Mouse (Mus musculus): ENCODE measurements around the gene Bnc2. TPM values are rescaled to one million over a fixed set of nuclear protein-coding genes. Genes with fewer than 3 reads are reported as not detected.

The Bnc2 gene
- polyA plus RNA-seq, 1 experiment from 2014 or later = 34.6 TPM

GRCm38 (mm10) chr4:84469400-84469799 lies 205.7 kb downstream of the Bnc2 start:
- Histone ChIP-seq H3K9me3 (ENCODE audit: control insufficient read depth, low read length) (no peaks in the 10 kb centered on the region), H3K36me3 (ENCODE audit: control insufficient read depth, insufficient read depth, low read length) (no peaks in the 10 kb centered on the region), H3K27ac (replicated peaks; ENCODE audit: low read depth, low read length) (no peak overlapping the region), H3K9ac (replicated peaks; ENCODE audit: low read length) (no peak overlapping the region), H3K4me2 (ENCODE audit: low read length) (no peak overlapping the region), H3K27me3 (ENCODE audit: control insufficient read depth, insufficient read depth, low read length) (no peaks in the 10 kb centered on the region), H3K4me1 (ENCODE audit: control insufficient read depth, insufficient read depth, low read length) (no peaks in the 10 kb centered on the region; the same call in 1 of the 2 replicates), H3K4me3 (replicated peaks; ENCODE audit: low read depth, low read length) (no peak overlapping the region)
- DNase-seq = no peak
- WGBS = 87% methylated on average over 4 of the region's 4 CpGs
- no peak for ATAC-seq (ENCODE audit: low FRiP score, low TSS enrichment)

- no peak for ATAC-seq (ENCODE audit: low FRiP score, low TSS enrichment)
- H3K4me2 ChIP-seq (ENCODE audit: low read length) = no peak overlapping the region
- H3K4me3 ChIP-seq (replicated peaks; ENCODE audit: low read depth, low read length) = no peak overlapping the region
- H3K36me3 ChIP-seq (ENCODE audit: control insufficient read depth, insufficient read depth, low read length) = no peaks in the 10 kb centered on the region
- 69% methylated on average over 3 of the region's 3 CpGs for WGBS
- no peak for DNase-seq
- no peaks in the 10 kb centered on the region; the same call in 1 of the 2 replicates for H3K4me1 ChIP-seq (ENCODE audit: control insufficient read depth, insufficient read depth, low read length)
- no peaks in the 10 kb centered on the region for H3K9me3 ChIP-seq (ENCODE audit: control insufficient read depth, low read length)
- no peak overlapping the region for H3K27ac ChIP-seq (replicated peaks; ENCODE audit: low read depth, low read length)
- no peaks in the 10 kb centered on the region for H3K27me3 ChIP-seq (ENCODE audit: control insufficient read depth, insufficient read depth, low read length)
- no peak overlapping the region for H3K9ac ChIP-seq (replicated peaks; ENCODE audit: low read length)
These were observed 207.4 kb downstream of the Bnc2 start for GRCm38 (mm10) chr4:84467722-84468121.

GRCm38 (mm10) chr4:84458218-84458560 lies 216.9 kb downstream of the Bnc2 start:
- ATAC-seq (ENCODE audit: low FRiP score, low TSS enrichment) (no peak), DNase-seq (no peak)
- Histone ChIP-seq H3K27ac (replicated peaks; ENCODE audit: low read depth, low read length) (no peak overlapping the region), H3K4me3 (replicated peaks; ENCODE audit: low read depth, low read length) (no peak overlapping the region), H3K9ac (replicated peaks; ENCODE audit: low read length) (no peak overlapping the region), H3K4me1 (ENCODE audit: control insufficient read depth, insufficient read depth, low read length) (no peaks in the 10 kb centered on the region), H3K36me3 (ENCODE audit: control insufficient read depth, insufficient read depth, low read length) (no peaks in the 10 kb centered on the region), H3K4me2 (ENCODE audit: low read length) (no peak overlapping the region), H3K9me3 (ENCODE audit: control insufficient read depth, low read length) (no peaks in the 10 kb centered on the region), H3K27me3 (ENCODE audit: control insufficient read depth, insufficient read depth, low read length) (no peaks in the 10 kb centered on the region)
- 82% methylated on average over 3 of the region's 3 CpGs for WGBS

GRCm38 (mm10) chr4:84457512-84458217 lies 217.4 kb downstream of the Bnc2 start:
- H3K4me1 ChIP-seq (ENCODE audit: control insufficient read depth, insufficient read depth, low read length) = no peaks in the 10 kb centered on the region
- H3K27me3 ChIP-seq (ENCODE audit: control insufficient read depth, insufficient read depth, low read length) = no peaks in the 10 kb centered on the region
- no peak overlapping the region for H3K27ac ChIP-seq (replicated peaks; ENCODE audit: low read depth, low read length)
- H3K9me3 ChIP-seq (ENCODE audit: control insufficient read depth, low read length) = no peaks in the 10 kb centered on the region
- DNase-seq (no peak), ATAC-seq (ENCODE audit: low FRiP score, low TSS enrichment) (no peak)
- 87% methylated on average over 10 of the region's 10 CpGs for WGBS
- no peak overlapping the region for H3K4me2 ChIP-seq (ENCODE audit: low read length)
- no peak overlapping the region for H3K4me3 ChIP-seq (replicated peaks; ENCODE audit: low read depth, low read length)
- no peaks in the 10 kb centered on the region for H3K36me3 ChIP-seq (ENCODE audit: control insufficient read depth, insufficient read depth, low read length)
- no peak overlapping the region for H3K9ac ChIP-seq (replicated peaks; ENCODE audit: low read length)

- ATAC-seq (ENCODE audit: low FRiP score, low TSS enrichment) = no peak
- H3K9me3 ChIP-seq (ENCODE audit: control insufficient read depth, low read length) = no peaks in the 10 kb centered on the region
- H3K27ac ChIP-seq (replicated peaks; ENCODE audit: low read depth, low read length) = no peak overlapping the region
- H3K9ac ChIP-seq (replicated peaks; ENCODE audit: low read length) = no peak overlapping the region
- no peaks in the 10 kb centered on the region for H3K27me3 ChIP-seq (ENCODE audit: control insufficient read depth, insufficient read depth, low read length)
- WGBS = 76% methylated on average over 5 of the region's 5 CpGs
- DNase-seq = no peak
- no peak overlapping the region for H3K4me2 ChIP-seq (ENCODE audit: low read length)
- H3K4me1 ChIP-seq (ENCODE audit: control insufficient read depth, insufficient read depth, low read length) = no peaks in the 10 kb centered on the region
- H3K4me3 ChIP-seq (replicated peaks; ENCODE audit: low read depth, low read length) = no peak overlapping the region
- H3K36me3 ChIP-seq (ENCODE audit: control insufficient read depth, insufficient read depth, low read length) = no peaks in the 10 kb centered on the region
These were observed 218.2 kb downstream of the Bnc2 start for GRCm38 (mm10) chr4:84456853-84457249.

- peak; percentile 33 for DNase-seq
- Histone ChIP-seq H3K27ac (replicated peaks; ENCODE audit: low read depth, low read length) (no peak overlapping the region), H3K4me2 (ENCODE audit: low read length) (no peak overlapping the region), H3K4me3 (replicated peaks; ENCODE audit: low read depth, low read length) (no peak overlapping the region), H3K9me3 (ENCODE audit: control insufficient read depth, low read length) (no peaks in the 10 kb centered on the region), H3K27me3 (ENCODE audit: control insufficient read depth, insufficient read depth, low read length) (no peaks in the 10 kb centered on the region), H3K36me3 (ENCODE audit: control insufficient read depth, insufficient read depth, low read length) (no peaks in the 10 kb centered on the region), H3K4me1 (ENCODE audit: control insufficient read depth, insufficient read depth, low read length) (no peaks in the 10 kb centered on the region), H3K9ac (replicated peaks; ENCODE audit: low read length) (no peak overlapping the region)
- WGBS = 68% methylated on average over 16 of the region's 16 CpGs
- no peak for ATAC-seq (ENCODE audit: low FRiP score, low TSS enrichment)
These were observed 218.8 kb downstream of the Bnc2 start for GRCm38 (mm10) chr4:84456198-84456852.

GRCm38 (mm10) chr4:84454493-84454892 lies 220.6 kb downstream of the Bnc2 start:
- H3K4me2 ChIP-seq (ENCODE audit: low read length) = no peak overlapping the region
- no peak for DNase-seq
- no peaks in the 10 kb centered on the region for H3K4me1 ChIP-seq (ENCODE audit: control insufficient read depth, insufficient read depth, low read length)
- ATAC-seq (ENCODE audit: low FRiP score, low TSS enrichment) = no peak
- no peaks in the 10 kb centered on the region for H3K9me3 ChIP-seq (ENCODE audit: control insufficient read depth, low read length)
- H3K9ac ChIP-seq (replicated peaks; ENCODE audit: low read length) = no peak overlapping the region
- H3K4me3 ChIP-seq (replicated peaks; ENCODE audit: low read depth, low read length) = no peak overlapping the region
- H3K27me3 ChIP-seq (ENCODE audit: control insufficient read depth, insufficient read depth, low read length) = no peaks in the 10 kb centered on the region
- H3K36me3 ChIP-seq (ENCODE audit: control insufficient read depth, insufficient read depth, low read length) = no peaks in the 10 kb centered on the region
- H3K27ac ChIP-seq (replicated peaks; ENCODE audit: low read depth, low read length) = no peak overlapping the region
- WGBS = 66% methylated on average over 3 of the region's 3 CpGs

GRCm38 (mm10) chr4:84453586-84453985 lies 221.5 kb downstream of the Bnc2 start:
- Histone ChIP-seq H3K4me1 (ENCODE audit: control insufficient read depth, insufficient read depth, low read length) (no peaks in the 10 kb centered on the region), H3K27ac (replicated peaks; ENCODE audit: low read depth, low read length) (no peak overlapping the region), H3K36me3 (ENCODE audit: control insufficient read depth, insufficient read depth, low read length) (no peaks in the 10 kb centered on the region), H3K27me3 (ENCODE audit: control insufficient read depth, insufficient read depth, low read length) (no peaks in the 10 kb centered on the region), H3K4me2 (ENCODE audit: low read length) (no peak overlapping the region), H3K9ac (replicated peaks; ENCODE audit: low read length) (no peak overlapping the region), H3K4me3 (replicated peaks; ENCODE audit: low read depth, low read length) (no peak overlapping the region), H3K9me3 (ENCODE audit: control insufficient read depth, low read length) (no peaks in the 10 kb centered on the region)
- ATAC-seq (ENCODE audit: low FRiP score, low TSS enrichment) (no peak), DNase-seq (no peak)
- 63% methylated on average over 4 of the region's 4 CpGs for WGBS

- H3K27ac ChIP-seq (replicated peaks; ENCODE audit: low read depth, low read length) = no peak overlapping the region
- no peak overlapping the region for H3K4me2 ChIP-seq (ENCODE audit: low read length)
- H3K36me3 ChIP-seq (ENCODE audit: control insufficient read depth, insufficient read depth, low read length) = no peaks in the 10 kb centered on the region
- DNase-seq (no peak), ATAC-seq (ENCODE audit: low FRiP score, low TSS enrichment) (no peak)
- no peaks in the 10 kb centered on the region for H3K27me3 ChIP-seq (ENCODE audit: control insufficient read depth, insufficient read depth, low read length)
- H3K4me3 ChIP-seq (replicated peaks; ENCODE audit: low read depth, low read length) = no peak overlapping the region
- 87% methylated on average over 3 of the region's 3 CpGs for WGBS
- H3K9ac ChIP-seq (replicated peaks; ENCODE audit: low read length) = no peak overlapping the region
- no peaks in the 10 kb centered on the region for H3K9me3 ChIP-seq (ENCODE audit: control insufficient read depth, low read length)
- H3K4me1 ChIP-seq (ENCODE audit: control insufficient read depth, insufficient read depth, low read length) = no peaks in the 10 kb centered on the region
These were observed 222.4 kb downstream of the Bnc2 start for GRCm38 (mm10) chr4:84452642-84453041.
